Mouse (Mus musculus) lung, adult 2 months (tissue): ENCODE measurements around the gene Dgki.

Experiments used
- CTCF ChIP-seq: fragments of 200-500 bp; IDR thresholded peaks from 2 replicates; pipeline ENCODE4 v1.5.1; 2011; ENCODE audit warnings: mild to moderate bottlenecking, low read length, control low read depth; ENCODE audit not compliant: insufficient read depth
- POLR2A ChIP-seq: fragments of 200-500 bp; IDR thresholded peaks from 2 replicates; pipeline ENCODE4 v1.6.1; 2011; ENCODE audit warnings: low read depth, mild to moderate bottlenecking, control low read depth, low read length, borderline replicate concordance; ENCODE audit errors: extremely low read depth

- TF ChIP-seq CTCF (no peak), POLR2A (no peak)
Observed at GRCm38 (mm10) chr6:36981646-36982045, 318.3 kb downstream of the Dgki start.
